Comparison of ENCODE assay signal across 9 mouse cellular contexts in the genomic region with DNA sequence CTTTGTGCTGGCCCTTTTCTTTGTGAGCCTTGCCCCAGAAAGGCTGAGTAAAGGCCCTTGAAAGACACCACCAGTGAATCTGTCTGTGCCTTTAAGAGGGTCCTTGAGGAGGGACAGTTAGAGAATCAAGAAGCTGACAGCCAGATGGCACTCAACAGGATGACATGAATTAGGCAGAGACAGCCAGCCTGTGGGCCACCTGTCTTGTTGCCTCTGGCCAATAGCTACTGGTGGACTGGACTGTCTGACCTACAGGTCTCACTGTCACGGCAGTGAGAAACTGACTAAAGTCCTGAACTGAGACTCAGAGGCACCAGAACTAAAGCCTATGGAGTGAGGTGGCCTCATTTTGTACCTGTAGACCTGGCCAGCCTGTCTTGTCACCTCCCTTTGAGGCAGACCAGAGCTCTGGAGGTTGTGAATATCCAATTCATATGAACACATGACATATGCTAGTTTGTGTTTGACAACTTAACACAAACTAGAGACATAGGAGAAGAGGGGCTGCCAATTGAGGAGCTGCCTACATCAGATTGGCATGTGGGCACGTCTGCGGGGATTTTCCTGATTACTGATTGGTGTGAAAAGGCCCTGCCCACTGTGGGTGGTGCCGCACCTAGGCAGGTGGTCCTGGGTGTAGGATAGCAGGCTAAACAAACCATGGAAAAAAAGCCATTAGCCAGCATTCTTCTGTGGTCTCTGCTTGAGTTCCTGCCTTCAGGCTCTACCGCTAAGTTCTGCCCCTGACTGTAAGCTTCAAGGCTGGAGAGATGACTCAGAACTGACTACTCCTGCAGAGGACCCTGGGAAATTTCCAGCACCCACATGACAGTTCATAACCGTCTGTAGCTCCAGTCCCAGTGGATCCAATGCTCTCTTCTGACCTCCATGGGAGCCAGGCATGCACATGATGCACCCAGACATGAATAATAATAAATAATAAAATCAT.
DNase-seq lines count a peak whose midpoint lies in the region; ATAC-seq and TF ChIP-seq lines count a peak whose summit lies in the region.
"Had no signal": no experiment of that assay in that cellular context is flagged by ENCODE, and none has a peak within 500 bp of the region (broad histone marks: within the 10 kb centered on the region; RNA-seq: fewer than 3 reads in every experiment).

No protein-coding gene starts in this region.

- no peak for DNase-seq in heart, adult 2 months
- no peak for DNase-seq in heart, adult 8-10 months (ENCODE audit: low spot score)
- DNase-seq in Muller cell, postnatal 12 days (ENCODE audit: inconsistent ontology term) = peak; percentile 29
- DNase-seq in embryonic facial prominence, embryonic 10.5 days (ENCODE audit: low spot score) = no peak
- DNase-seq in liver, embryonic 14.5 days (ENCODE audit: low read depth in 3 of 3, low spot score in 3 of 3) = no peak
- no peak for DNase-seq in B cell, adult 2 months
- no peak for DNase-seq in spleen, postnatal 14 days (ENCODE audit: low spot score in 2 of 2)
- no peak for DNase-seq in urinary bladder, postnatal 36 days (ENCODE audit: low spot score in 2 of 2)

- H3K9ac ChIP-seq in heart, adult 2 months (ENCODE audit: low read depth, low read length) = no peak overlapping the region
- H3K9ac ChIP-seq in liver, embryonic 14.5 days (replicated peaks) = peak overlapping the region; percentile 69
- H3K9ac ChIP-seq: embryonic facial prominence, embryonic 12.5 days had no signal

- ATAC-seq in liver, embryonic 14.5 days (ENCODE audit: insufficient read depth) = no peak

- H3K9me3 ChIP-seq in embryonic facial prominence, embryonic 10.5 days = no peaks in the 10 kb centered on the region
- peaks cover 3% of the 10 kb centered on the region; the same call in 1 of the 2 replicates for H3K9me3 ChIP-seq in liver, embryonic 14.5 days (ENCODE audit: control insufficient read depth, low read length)

- no peak for TF ChIP-seq POLR2A in heart, adult 2 months (IDR thresholded peaks at IDR 0.05; ENCODE audit: insufficient read depth, low read depth, low read length)

- TF ChIP-seq EP300 in heart, adult 2 months (IDR thresholded peaks at IDR 0.05; ENCODE audit: insufficient read depth, low read depth, low read length) = no peak
- TF ChIP-seq EP300 in liver, embryonic 14.5 days (IDR thresholded peaks at IDR 0.05; ENCODE audit: low read depth) = no peak

- no peak overlapping the region for H3K4me2 ChIP-seq in liver, embryonic 14.5 days (ENCODE audit: low read depth)
- H3K4me2 ChIP-seq: embryonic facial prominence, embryonic 12.5 days had no signal

- H3K4me3 ChIP-seq in heart, adult 2 months = no peak overlapping the region
- no peak overlapping the region for H3K4me3 ChIP-seq in embryonic facial prominence, embryonic 10.5 days
- H3K4me3 ChIP-seq in liver, embryonic 14.5 days (ENCODE audit: insufficient read depth in 1 of 2, low read depth in 2 of 2, low read length in 2 of 2) = no peak overlapping the region
- H3K4me3 ChIP-seq: embryonic facial prominence, embryonic 12.5 days had no signal

- no peaks in the 10 kb centered on the region for H3K36me3 ChIP-seq in heart, adult 2 months (ENCODE audit: control insufficient read depth, insufficient read depth, low read length)
- no peaks in the 10 kb centered on the region for H3K36me3 ChIP-seq in embryonic facial prominence, embryonic 10.5 days (replicated peaks)
- no peaks in the 10 kb centered on the region for H3K36me3 ChIP-seq in liver, embryonic 14.5 days (replicated peaks; ENCODE audit: control insufficient read depth, insufficient read depth, low read depth)
- H3K36me3 ChIP-seq: embryonic facial prominence, embryonic 12.5 days had no signal

- no peak for TF ChIP-seq CTCF in heart, adult 2 months (IDR thresholded peaks at IDR 0.05)
- no peak for TF ChIP-seq CTCF in liver, embryonic 14.5 days (IDR thresholded peaks at IDR 0.05; ENCODE audit: low read depth)

- no peaks in the 10 kb centered on the region for H3K79me2 ChIP-seq in heart, adult 2 months (replicated peaks; ENCODE audit: control insufficient read depth, insufficient read depth, low read length)

- H3K27me3 ChIP-seq in heart, adult 2 months (ENCODE audit: control insufficient read depth, insufficient read depth, low read length) = no peaks in the 10 kb centered on the region
- no peaks in the 10 kb centered on the region for H3K27me3 ChIP-seq in embryonic facial prominence, embryonic 10.5 days (replicated peaks; ENCODE audit: low read depth, poor library complexity, severe bottlenecking)
- H3K27me3 ChIP-seq in liver, embryonic 14.5 days (ENCODE audit: control insufficient read depth, insufficient read depth, low read length) = no peaks in the 10 kb centered on the region
- H3K27me3 ChIP-seq: embryonic facial prominence, embryonic 12.5 days had no signal

- peak overlapping the region; percentile 12; the same call in 1 of the 2 replicates for H3K27ac ChIP-seq in heart, adult 2 months
- peak overlapping the region; percentile 15; the same call in 1 of the 2 replicates for H3K27ac ChIP-seq in embryonic facial prominence, embryonic 10.5 days (replicated peaks)
- H3K27ac ChIP-seq in liver, embryonic 14.5 days = peak overlapping the region; percentile 97
- H3K27ac ChIP-seq: embryonic facial prominence, embryonic 12.5 days had no signal

- peaks cover 8% of the 10 kb centered on the region for H3K4me1 ChIP-seq in heart, adult 2 months (ENCODE audit: control insufficient read depth, insufficient read depth, low read length)
- peaks cover 14% of the 10 kb centered on the region; the same call in 1 of the 2 replicates for H3K4me1 ChIP-seq in embryonic facial prominence, embryonic 10.5 days
- H3K4me1 ChIP-seq in liver, embryonic 14.5 days (replicated peaks; ENCODE audit: control insufficient read depth in 2 of 2, insufficient read depth in 2 of 2, low read length in 1 of 2) = peaks cover 36 to 42% of the 10 kb centered on the region in 2 experiments

- intact Hi-C loops in heart, adult 2 months (cut with DNase I) = no loop called here

- WGBS in heart, adult 2 months = 90% methylated on average over 6 of the region's 6 CpGs
- WGBS in embryonic facial prominence, embryonic 10.5 days = 82% methylated on average over 6 of the region's 6 CpGs
- 83% methylated on average over 6 of the region's 6 CpGs for WGBS in liver, embryonic 14.5 days (ENCODE audit: insufficient replicate concordance)

Comparison
In these comparisons a context has a peak if more than half of its experiments do, and no peak if none do; other contexts are left out.
1. H3K27ac ChIP-seq: peak in every context shown above with its lines; median percentile 97 in liver, embryonic 14.5 days; 15 in embryonic facial prominence, embryonic 10.5 days; 12 in heart, adult 2 months.